Mouse (Mus musculus): ENCODE results near the gene Sh3d21. TPM values are rescaled to one million over a fixed set of nuclear protein-coding genes. Genes with fewer than 3 reads are reported as not detected.
A peak's percentile ranks its signal among the peaks of the same experiment; 100 is the strongest.

The Sh3d21 gene
- polyA plus RNA-seq (2014; fragmentation: Nextera tagmentation; extraction: Ambion mirVana) = 5.4 and 5.5 TPM in 2 replicates

- 6% methylated on average over 22 of the region's 22 CpGs for WGBS
- H3K4me3 ChIP-seq (ENCODE audit: low read depth, low read length) = peak within 1 kb of the TSS; percentile 54
- peak within 1 kb of the TSS; percentile 56 for H3K27ac ChIP-seq (replicated peaks; ENCODE audit: low read depth, low read length)
- peak; percentile 37 for ATAC-seq (ENCODE audit: insufficient number of reproducible peaks, low FRiP score, low TSS enrichment, low read depth)
- H3K36me3 ChIP-seq (ENCODE audit: control insufficient read depth, insufficient read depth, low read length) = peaks cover 18% of the 10 kb centered on the region; the same call in 1 of the 2 replicates
- peak within 1 kb of the TSS; percentile 74 for H3K9ac ChIP-seq (ENCODE audit: low read length)
- no peaks in the 10 kb centered on the region for H3K27me3 ChIP-seq (ENCODE audit: control insufficient read depth, insufficient read depth, low read length)
- peak within 1 kb of the TSS; percentile 99 for H3K4me2 ChIP-seq (ENCODE audit: low read depth, severe bottlenecking)
- peak; percentile 48 for DNase-seq (ENCODE audit: low spot score)
- peaks cover 9% of the 10 kb centered on the region for H3K4me1 ChIP-seq (ENCODE audit: control insufficient read depth, insufficient read depth, low read length)
- H3K9me3 ChIP-seq (ENCODE audit: control insufficient read depth, low read length) = no peaks in the 10 kb centered on the region
Measured at GRCm38 (mm10) chr4:126163067-126163659, at the start of gene Sh3d21. Gene Sh3d21 (minus strand): TSS chr4:126163491.

- Histone ChIP-seq H3K4me2 (ENCODE audit: low read depth, severe bottlenecking) (no peak overlapping the region), H3K4me3 (ENCODE audit: low read depth, low read length) (no peak overlapping the region), H3K27me3 (ENCODE audit: control insufficient read depth, insufficient read depth, low read length) (no peaks in the 10 kb centered on the region), H3K9me3 (ENCODE audit: control insufficient read depth, low read length) (no peaks in the 10 kb centered on the region), H3K9ac (ENCODE audit: low read length) (no peak overlapping the region), H3K36me3 (ENCODE audit: control insufficient read depth, insufficient read depth, low read length) (no peaks in the 10 kb centered on the region), H3K27ac (replicated peaks; ENCODE audit: low read depth, low read length) (no peak overlapping the region), H3K4me1 (ENCODE audit: control insufficient read depth, insufficient read depth, low read length) (peaks cover 4% of the 10 kb centered on the region; the same call in 1 of the 2 replicates)
- DNase-seq (ENCODE audit: low spot score) = no peak
- whole genome bisulfite sequencing = 64% methylated on average over 6 of the region's 6 CpGs
- ATAC-seq (ENCODE audit: insufficient number of reproducible peaks, low FRiP score, low TSS enrichment, low read depth) = no peak
Measured at GRCm38 (mm10) chr4:126207081-126207480, 43.8 kb upstream of the Sh3d21 start.

GRCm38 (mm10) chr4:126205386-126205785, 42.1 kb upstream of the Sh3d21 start:
- WGBS = 74% methylated on average over 1 of the region's 1 CpGs
- Histone ChIP-seq H3K4me1 (ENCODE audit: control insufficient read depth, insufficient read depth, low read length) (peaks cover 10% of the 10 kb centered on the region), H3K9ac (ENCODE audit: low read length) (no peak overlapping the region), H3K4me2 (ENCODE audit: low read depth, severe bottlenecking) (no peak overlapping the region), H3K36me3 (ENCODE audit: control insufficient read depth, insufficient read depth, low read length) (no peaks in the 10 kb centered on the region), H3K9me3 (ENCODE audit: control insufficient read depth, low read length) (no peaks in the 10 kb centered on the region), H3K4me3 (ENCODE audit: low read depth, low read length) (no peak overlapping the region), H3K27me3 (ENCODE audit: control insufficient read depth, insufficient read depth, low read length) (no peaks in the 10 kb centered on the region), H3K27ac (replicated peaks; ENCODE audit: low read depth, low read length) (no peak overlapping the region)
- DNase-seq (ENCODE audit: low spot score) (no peak), ATAC-seq (ENCODE audit: insufficient number of reproducible peaks, low FRiP score, low TSS enrichment, low read depth) (no peak)

GRCm38 (mm10) chr4:126204661-126205230, 41.5 kb upstream of the Sh3d21 start:
- Histone ChIP-seq H3K9ac (ENCODE audit: low read length) (no peak overlapping the region), H3K4me1 (ENCODE audit: control insufficient read depth, insufficient read depth, low read length) (peaks cover 14% of the 10 kb centered on the region), H3K36me3 (ENCODE audit: control insufficient read depth, insufficient read depth, low read length) (no peaks in the 10 kb centered on the region), H3K9me3 (ENCODE audit: control insufficient read depth, low read length) (no peaks in the 10 kb centered on the region), H3K4me3 (ENCODE audit: low read depth, low read length) (no peak overlapping the region), H3K27me3 (ENCODE audit: control insufficient read depth, insufficient read depth, low read length) (no peaks in the 10 kb centered on the region), H3K27ac (replicated peaks; ENCODE audit: low read depth, low read length) (no peak overlapping the region), H3K4me2 (ENCODE audit: low read depth, severe bottlenecking) (no peak overlapping the region)
- ATAC-seq (ENCODE audit: insufficient number of reproducible peaks, low FRiP score, low TSS enrichment, low read depth) (no peak), DNase-seq (ENCODE audit: low spot score) (no peak)
- 86% methylated on average over 12 of the region's 12 CpGs for WGBS

- Histone ChIP-seq H3K9ac (ENCODE audit: low read length) (no peak overlapping the region), H3K4me1 (ENCODE audit: control insufficient read depth, insufficient read depth, low read length) (peaks cover 16% of the 10 kb centered on the region), H3K27ac (replicated peaks; ENCODE audit: low read depth, low read length) (peak overlapping the region; percentile 64; the same call in 1 of the 2 replicates), H3K36me3 (ENCODE audit: control insufficient read depth, insufficient read depth, low read length) (no peaks in the 10 kb centered on the region), H3K4me3 (ENCODE audit: low read depth, low read length) (no peak overlapping the region), H3K4me2 (ENCODE audit: low read depth, severe bottlenecking) (no peak overlapping the region), H3K9me3 (ENCODE audit: control insufficient read depth, low read length) (no peaks in the 10 kb centered on the region), H3K27me3 (ENCODE audit: control insufficient read depth, insufficient read depth, low read length) (no peaks in the 10 kb centered on the region)
- ATAC-seq (ENCODE audit: insufficient number of reproducible peaks, low FRiP score, low TSS enrichment, low read depth) = no peak
- 73% methylated on average over 8 of the region's 8 CpGs for WGBS
- no peak for DNase-seq (ENCODE audit: low spot score)
Measured at GRCm38 (mm10) chr4:126204016-126204415, 40.7 kb upstream of the Sh3d21 start.

DNA sequence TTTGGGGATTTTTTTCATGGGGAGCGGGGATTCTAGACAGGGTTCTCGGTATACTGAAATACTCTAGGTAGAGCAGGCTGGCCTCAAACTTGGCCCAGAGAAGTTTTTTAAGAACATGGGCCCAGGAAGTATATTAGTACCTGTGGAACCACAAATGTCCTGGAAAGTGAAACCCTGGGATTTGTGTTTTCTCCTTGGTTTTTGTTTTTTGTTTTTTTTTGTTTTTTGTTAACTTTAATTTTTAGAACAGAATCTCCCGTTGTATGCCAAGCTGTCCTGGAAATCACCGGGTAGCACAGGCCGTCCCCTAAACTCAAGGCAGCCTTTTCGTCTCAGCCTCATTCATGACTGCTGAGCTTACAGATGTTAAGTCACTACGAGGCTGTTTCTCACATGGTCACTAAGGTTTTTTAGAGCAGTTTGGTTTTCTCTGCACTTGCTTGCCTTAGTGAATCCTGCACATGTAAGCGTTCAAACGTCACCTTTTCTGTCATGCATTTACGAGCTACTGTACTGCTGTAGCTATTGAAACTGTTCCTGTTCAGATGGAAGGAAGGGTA, 40.1 kb upstream of the Sh3d21 start:
- H3K27ac ChIP-seq (replicated peaks; ENCODE audit: low read depth, low read length) = peak overlapping the region; percentile 66
- H3K4me1 ChIP-seq (ENCODE audit: control insufficient read depth, insufficient read depth, low read length) = peaks cover 16% of the 10 kb centered on the region
- DNase-seq (ENCODE audit: low spot score) = peak; percentile 24
- peak overlapping the region; percentile 48 for H3K4me2 ChIP-seq (ENCODE audit: low read depth, severe bottlenecking)
- H3K36me3 ChIP-seq (ENCODE audit: control insufficient read depth, insufficient read depth, low read length) = no peaks in the 10 kb centered on the region
- H3K4me3 ChIP-seq (ENCODE audit: low read depth, low read length) = peak overlapping the region; percentile 56
- H3K9me3 ChIP-seq (ENCODE audit: control insufficient read depth, low read length) = no peaks in the 10 kb centered on the region
- WGBS = 70% methylated on average over 10 of the region's 10 CpGs
- ATAC-seq (ENCODE audit: insufficient number of reproducible peaks, low FRiP score, low TSS enrichment, low read depth) = no peak
- peak overlapping the region; percentile 92 for H3K9ac ChIP-seq (ENCODE audit: low read length)
- no peaks in the 10 kb centered on the region for H3K27me3 ChIP-seq (ENCODE audit: control insufficient read depth, insufficient read depth, low read length)

- Histone ChIP-seq H3K27ac (replicated peaks; ENCODE audit: low read depth, low read length) (peak within 1 kb of the TSS; percentile 94), H3K36me3 (ENCODE audit: control insufficient read depth, insufficient read depth, low read length) (no peaks in the 10 kb centered on the region), H3K27me3 (ENCODE audit: control insufficient read depth, insufficient read depth, low read length) (no peaks in the 10 kb centered on the region), H3K4me2 (ENCODE audit: low read depth, severe bottlenecking) (peak within 1 kb of the TSS; percentile 72), H3K4me3 (ENCODE audit: low read depth, low read length) (peak within 1 kb of the TSS; percentile 56), H3K9me3 (ENCODE audit: control insufficient read depth, low read length) (no peaks in the 10 kb centered on the region), H3K9ac (ENCODE audit: low read length) (peak within 1 kb of the TSS; percentile 92), H3K4me1 (ENCODE audit: control insufficient read depth, insufficient read depth, low read length) (peaks cover 16% of the 10 kb centered on the region)
- under 1% methylated on average over 75 of the region's 75 CpGs for WGBS
- ATAC-seq (ENCODE audit: insufficient number of reproducible peaks, low FRiP score, low TSS enrichment, low read depth) (peak; percentile 98), DNase-seq (ENCODE audit: low spot score) (peak; percentile 98)
Measured at GRCm38 (mm10) chr4:126202303-126203181, 39.3 kb upstream of the Sh3d21 start, which contains the start of gene Thrap3. Gene Thrap3 (minus strand): TSS chr4:126202760.
